Comparison of ENCODE assay signal across 13 mouse cellular contexts in the genomic region with DNA sequence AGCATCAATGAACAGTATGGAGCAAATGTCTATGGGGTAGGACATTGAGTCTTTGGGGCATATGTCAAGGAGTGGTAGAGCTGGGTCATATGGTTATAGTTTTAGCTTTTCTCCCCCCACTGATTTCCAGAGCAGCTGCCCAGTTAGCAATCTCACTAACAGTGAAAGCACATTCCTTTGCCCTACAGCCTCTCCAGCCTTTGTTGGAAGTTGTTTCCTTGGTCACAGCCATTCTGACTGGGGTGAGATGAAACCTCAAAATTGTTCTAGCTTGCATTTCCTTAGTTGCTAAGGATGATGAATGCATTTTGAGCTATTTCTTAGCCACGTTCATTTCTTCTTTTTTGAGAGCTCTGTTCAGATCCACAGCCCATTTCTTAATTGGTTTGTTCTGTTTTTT.
"Had no signal": no experiment of that assay in that cellular context is flagged by ENCODE, and none has a peak within 500 bp of the region (broad histone marks: within the 10 kb centered on the region; RNA-seq: fewer than 3 reads in every experiment).

No protein-coding gene starts in this region.

- H3K4me1 ChIP-seq: liver, embryonic 13.5 days had no signal

- ATAC-seq: liver, postnatal 0 days; midbrain, embryonic 13.5 days had no signal

- H3K27me3 ChIP-seq: liver, embryonic 13.5 days; midbrain, embryonic 13.5 days; neural tube, embryonic 15.5 days had no signal

- H3K36me3 ChIP-seq: liver, embryonic 13.5 days; midbrain, embryonic 13.5 days; neural tube, embryonic 15.5 days had no signal

- H3K9me3 ChIP-seq: liver, embryonic 13.5 days; midbrain, embryonic 13.5 days; neural tube, embryonic 15.5 days had no signal

- DNase-seq: kidney, adult 11 months; kidney, postnatal 36 days; layer of hippocampus, adult 9-11 months; layer of hippocampus, postnatal 36 days; liver; liver, embryonic 13.5 days; liver, postnatal 0 days; right cerebral cortex, adult 18-20 months; right cerebral cortex, postnatal 25 days; thymus, postnatal 4 days had no signal

- H3K4me2 ChIP-seq: liver, embryonic 13.5 days; midbrain, embryonic 13.5 days; neural tube, embryonic 15.5 days had no signal

- H3K27ac ChIP-seq: kidney, postnatal 0 days; liver, embryonic 13.5 days; midbrain, embryonic 13.5 days; neural tube, embryonic 15.5 days had no signal

- H3K9ac ChIP-seq: liver, embryonic 13.5 days; liver, postnatal 0 days; midbrain, embryonic 13.5 days; neural tube, embryonic 15.5 days had no signal

- H3K4me3 ChIP-seq: liver, embryonic 13.5 days; midbrain, embryonic 13.5 days; neural tube, embryonic 15.5 days had no signal
